In genomic region chr3:154382811-154383210, GRCm38 (mm10) we compare ENCODE assay signal across 25 mouse cellular contexts. TPM values are rescaled to one million over a fixed set of nuclear protein-coding genes. Genes with fewer than 3 reads are reported as not detected.
A peak's percentile ranks its signal among the peaks of the same experiment; 100 is the strongest.
DNase-seq lines count a peak whose midpoint lies in the region; ATAC-seq and TF ChIP-seq lines count a peak whose summit lies in the region.
"Had no signal": no experiment of that assay in that cellular context is flagged by ENCODE, and none has a peak within 500 bp of the region (broad histone marks: within the 10 kb centered on the region; RNA-seq: fewer than 3 reads in every experiment).

No protein-coding gene starts in this region.

- ATAC-seq in cerebellum, adult (ENCODE audit: insufficient number of reproducible peaks, low FRiP score, low TSS enrichment) = no peak
- no peak for ATAC-seq in limb, embryonic 11.5 days (ENCODE audit: insufficient number of reproducible peaks, low FRiP score, low TSS enrichment, low read depth)
- ATAC-seq: activated CD4-positive, CD25-positive, alpha-beta regulatory T cell, adult 4 months; forebrain, embryonic 14.5 days; forebrain, embryonic 16.5 days; Patski had no signal

- no peak overlapping the region for H3K9ac ChIP-seq in limb, embryonic 11.5 days (ENCODE audit: low read length)
- H3K9ac ChIP-seq: embryonic facial prominence, embryonic 13.5 days; embryonic facial prominence, embryonic 15.5 days; forebrain, embryonic 12.5 days had no signal

- H3K36me3 ChIP-seq in limb, embryonic 11.5 days (ENCODE audit: control insufficient read depth, insufficient read depth, low read length) = no peaks in the 10 kb centered on the region
- no peaks in the 10 kb centered on the region for H3K36me3 ChIP-seq in limb, embryonic 10.5 days
- no peaks in the 10 kb centered on the region for H3K36me3 ChIP-seq in E14TG2a.4 (ENCODE audit: insufficient read depth, low read length)
- H3K36me3 ChIP-seq: embryonic facial prominence, embryonic 13.5 days; embryonic facial prominence, embryonic 15.5 days; forebrain, embryonic 10.5 days; forebrain, embryonic 12.5 days; G1E had no signal

- no peak overlapping the region for H3K27ac ChIP-seq in limb, embryonic 11.5 days (replicated peaks; ENCODE audit: low read depth, low read length)
- no peak overlapping the region for H3K27ac ChIP-seq in limb, embryonic 10.5 days
- H3K27ac ChIP-seq: embryonic facial prominence, embryonic 13.5 days; embryonic facial prominence, embryonic 15.5 days; forebrain, embryonic 10.5 days had no signal

- no peaks in the 10 kb centered on the region for H3K27me3 ChIP-seq in limb, embryonic 11.5 days (ENCODE audit: control insufficient read depth, insufficient read depth, low read length)
- 0 out of 2 replicates have a peak, but pooled peaks cover 7% of the 10 kb centered on the region for H3K27me3 ChIP-seq in limb, embryonic 10.5 days (ENCODE audit: low read depth, poor library complexity, severe bottlenecking)
- peaks cover 16% of the 10 kb centered on the region for H3K27me3 ChIP-seq in E14TG2a.4 (ENCODE audit: insufficient read depth, low read length)
- H3K27me3 ChIP-seq: embryonic facial prominence, embryonic 13.5 days had no signal

- WGBS in limb, embryonic 11.5 days = 82% methylated on average over 6 of the region's 6 CpGs
- WGBS in limb, embryonic 10.5 days = 89% methylated on average over 6 of the region's 6 CpGs

- H3K4me2 ChIP-seq in limb, embryonic 11.5 days (ENCODE audit: low read depth, severe bottlenecking) = no peak overlapping the region
- H3K4me2 ChIP-seq: embryonic facial prominence, embryonic 13.5 days; embryonic facial prominence, embryonic 15.5 days; forebrain, embryonic 12.5 days had no signal

- DNase-seq in cerebellum, postnatal 10 days = peak; percentile 30 to 61
- peak; percentile 19 for DNase-seq in limb, embryonic 11.5 days (ENCODE audit: low spot score)
- DNase-seq in limb, embryonic 10.5 days (ENCODE audit: low spot score) = no peak
- no peak for DNase-seq in B cell, adult 2 months
- DNase-seq: adrenal gland, adult 8-10 months; adrenal gland, postnatal 14 days; adrenal gland, postnatal 36 days; cerebellum, adult 11 months; cerebellum, adult 18-20 months; cerebellum, adult 8-10 months; cerebellum, adult 9-11 months; cerebellum, postnatal 25 days had no signal

- no peak overlapping the region for H3K4me3 ChIP-seq in limb, embryonic 11.5 days (ENCODE audit: low read depth, low read length)
- no peak overlapping the region for H3K4me3 ChIP-seq in limb, embryonic 10.5 days
- H3K4me3 ChIP-seq in E14TG2a.4 (replicated peaks; ENCODE audit: low read length) = 0 out of 2 replicates have a peak overlapping the region, but pooled peaks have one; percentile 3
- H3K4me3 ChIP-seq: embryonic facial prominence, embryonic 13.5 days; embryonic facial prominence, embryonic 15.5 days; erythroblast, embryonic 14.5 days; forebrain, embryonic 10.5 days; forebrain, embryonic 12.5 days had no signal

- no peak for TF ChIP-seq CTCF in E14TG2a.4 (conservative IDR thresholded peaks at IDR 0.05; ENCODE audit: low read length)

- no peaks in the 10 kb centered on the region for H3K9me3 ChIP-seq in limb, embryonic 11.5 days (ENCODE audit: control insufficient read depth, low read length)
- H3K9me3 ChIP-seq in limb, embryonic 10.5 days (replicated peaks) = no peaks in the 10 kb centered on the region
- H3K9me3 ChIP-seq in E14TG2a.4 (ENCODE audit: low read length) = peaks cover 5% of the 10 kb centered on the region; the same call in 1 of the 2 replicates
- H3K9me3 ChIP-seq: embryonic facial prominence, embryonic 13.5 days; embryonic facial prominence, embryonic 15.5 days; forebrain, embryonic 10.5 days; forebrain, embryonic 12.5 days had no signal

- peaks cover 3% of the 10 kb centered on the region; the same call in 1 of the 2 replicates for H3K4me1 ChIP-seq in limb, embryonic 11.5 days (ENCODE audit: control insufficient read depth, insufficient read depth, low read length)
- peaks cover 8% of the 10 kb centered on the region for H3K4me1 ChIP-seq in limb, embryonic 10.5 days
- peaks cover 48% of the 10 kb centered on the region for H3K4me1 ChIP-seq in E14TG2a.4 (replicated peaks; ENCODE audit: low read depth, low read length)

RNA-seq across cellular contexts. Expression of gene Lhx8, which starts 52.4 kb away (rescaled TPM):
- polyA plus RNA-seq in limb, embryonic 11.5 days (2014; fragmentation: Nextera tagmentation; extraction: Ambion mirVana) = 0.21 and 0.28 TPM in 2 replicates
- polyA plus RNA-seq in limb, embryonic 10.5 days (2016; fragmentation: Nextera tagmentation; extraction: Ambion mirVana) = 2.6 TPM in 1 of 2 replicates, not detected in the other
- polyA plus RNA-seq: activated CD4-positive, CD25-positive, alpha-beta regulatory T cell, adult 4 months; C2C12; erythroblast, embryonic 14.5 days; G1E; Patski had no signal

Comparison
In these comparisons a context has a peak if more than half of its experiments do, and no peak if none do; other contexts are left out.
1. DNase-seq: peak in cerebellum, postnatal 10 days (2 of 2) and limb, embryonic 11.5 days (single experiment); none in limb, embryonic 10.5 days (single experiment) and B cell, adult 2 months (0 of 2).